Mouse (Mus musculus) gastrocnemius, adult 8-10 months (tissue): Measurements from ENCODE around the gene Btbd6. TPM values are rescaled to one million over a fixed set of nuclear protein-coding genes. Genes with fewer than 3 reads are reported as not detected.

Experiments used
- DNase-seq, 2 experiments: peaks; one replicate each; pipeline ENCODE4 v3.0.0; 2022; ENCODE audit warnings: low spot score in 2 of 2
- total RNA-seq, 4 experiments: library from RNA; stranded (reverse); gene quantifications; 2 replicates each; pipeline ENCODE4 v1.2.4; 2022

Gene Btbd6
- total RNA-seq, 4 experiments from 2014 or later = 18.6 to 23.6 (median 21.7) TPM

GRCm38 (mm10) chr12:113004993-113005392 is 28.7 kb downstream of the Btbd6 start:
- DNase-seq = peak; percentile 45 to 48

GRCm38 (mm10) chr12:113011702-113012360 is 35.5 kb downstream of the Btbd6 start:
- no peak for DNase-seq

- no peak for DNase-seq
These were observed 36.2 kb downstream of the Btbd6 start for GRCm38 (mm10) chr12:113012443-113012842.

DNA sequence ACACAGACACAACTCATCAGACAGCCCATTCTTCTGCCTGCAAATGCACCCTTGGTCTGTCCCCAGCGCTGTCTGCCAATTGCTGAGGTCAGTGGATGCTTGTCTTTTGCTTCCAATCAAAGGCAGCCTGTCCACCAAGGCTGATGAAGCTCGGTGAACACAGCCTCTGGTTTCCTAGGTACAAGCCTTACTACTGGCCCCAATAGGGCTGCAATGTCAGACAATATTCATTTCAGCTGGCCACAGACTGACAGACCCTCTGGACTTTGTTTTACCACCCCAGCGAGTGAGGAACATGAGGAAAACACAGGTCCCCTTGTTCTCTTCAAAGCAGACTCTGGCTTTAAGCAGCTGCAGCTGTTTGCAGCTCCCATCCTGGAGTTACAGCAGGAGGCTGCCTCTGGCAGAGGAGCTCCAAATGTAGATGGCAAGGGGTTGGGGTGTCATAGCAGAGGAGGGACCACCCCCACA is 36.8 kb downstream of the Btbd6 start:
- DNase-seq = peak in 1 of 2 experiments; percentile 13

GRCm38 (mm10) chr12:113013604-113014558 is 37.6 kb downstream of the Btbd6 start, which contains the start of gene Pacs2:
TSS of gene Pacs2 (plus strand) at chr12:113014508.
- peak; percentile 91 to 95 for DNase-seq

GRCm38 (mm10) chr12:113014561-113015556 is 38.6 kb downstream of the Btbd6 start:
- peak in 1 of 2 experiments; percentile 34 for DNase-seq

DNA sequence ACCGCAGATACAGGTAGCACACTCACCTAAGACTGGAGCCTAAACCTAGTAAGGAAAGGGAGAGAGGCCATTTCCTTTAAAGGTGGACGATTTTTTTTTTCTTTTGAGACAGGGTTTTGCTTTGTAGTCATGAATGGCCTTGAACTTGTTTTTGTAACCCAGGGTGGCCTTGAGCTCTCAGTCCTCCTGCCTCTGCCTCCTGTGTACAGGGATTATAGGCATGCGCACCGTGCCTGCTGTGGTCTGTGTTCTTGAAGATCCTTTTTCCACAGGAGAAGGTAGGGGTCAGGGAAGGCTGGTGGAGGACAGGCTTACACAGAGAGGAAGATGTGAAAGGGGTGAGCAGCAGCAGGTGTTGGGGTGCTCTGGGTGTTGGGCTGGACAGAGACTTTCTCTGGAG is 39.7 kb downstream of the Btbd6 start:
- no peak for DNase-seq

GRCm38 (mm10) chr12:113016976-113017375 is 40.7 kb downstream of the Btbd6 start:
- no peak for DNase-seq

- no peak for DNase-seq
These were observed 41.2 kb downstream of the Btbd6 start for GRCm38 (mm10) chr12:113017429-113017984.

- DNase-seq = no peak
These were observed 42.5 kb downstream of the Btbd6 start for GRCm38 (mm10) chr12:113018763-113019162.

GRCm38 (mm10) chr12:113021488-113021887 is 45.2 kb downstream of the Btbd6 start:
- no peak for DNase-seq

- DNase-seq = no peak
These were observed 46.8 kb downstream of the Btbd6 start for GRCm38 (mm10) chr12:113023082-113023481.

GRCm38 (mm10) chr12:113026557-113026956 is 50.3 kb downstream of the Btbd6 start:
- DNase-seq = no peak

DNA sequence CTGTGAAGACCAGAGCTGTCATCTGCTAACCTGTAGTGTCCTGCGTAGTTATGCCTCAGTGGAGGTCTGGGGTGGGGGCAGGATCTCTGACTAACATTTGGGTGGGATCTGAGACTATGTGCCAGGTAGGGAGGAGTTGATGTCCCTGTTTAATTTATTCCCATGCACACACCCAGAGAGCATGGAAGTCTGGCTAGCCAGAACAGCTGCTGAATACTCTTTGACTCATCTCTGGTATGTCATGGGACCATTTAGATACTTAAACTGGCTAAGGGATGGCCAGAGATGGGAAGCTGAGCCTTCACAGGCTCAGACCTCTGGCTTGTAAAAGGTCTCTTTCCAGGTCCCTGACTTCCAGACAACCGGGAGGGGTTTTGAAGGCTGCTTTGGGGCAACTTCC is 51.2 kb downstream of the Btbd6 start:
- DNase-seq = no peak

DNA sequence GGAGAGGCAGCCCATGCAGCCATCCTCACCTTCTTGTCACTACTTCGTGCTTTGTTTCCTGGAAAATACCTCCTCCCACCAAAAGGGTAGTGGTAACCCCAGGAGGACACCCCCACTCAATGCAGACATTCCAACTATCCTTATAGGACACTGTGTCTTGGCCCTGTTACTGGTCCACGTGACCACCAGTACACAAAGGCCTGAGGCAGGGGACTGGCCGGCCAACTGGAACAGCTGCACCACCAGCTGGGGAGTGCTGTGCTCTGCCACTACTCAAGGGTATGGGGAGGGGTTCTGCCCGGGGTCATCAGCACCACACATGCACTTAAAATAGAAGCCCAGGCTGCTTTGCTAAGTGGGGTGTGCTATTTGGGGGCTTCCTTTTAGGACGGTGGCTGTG is 51.8 kb downstream of the Btbd6 start:
- DNase-seq = no peak

Other genes with a start within 250 kb of the Btbd6 start
- 1 to 10 TPM in 3 of 4 experiments, under 1 TPM in 1; 0.48 to 2.5 (median 1.7) TPM for gene Pld4, start 215.8 kb upstream of the Btbd6 start, total RNA-seq
- 1 to 10 TPM; 6.9 to 8.7 (median 7.6) TPM for gene Ahnak2, start 173.8 kb upstream of the Btbd6 start, total RNA-seq
- gene Clba1, start 167.5 kb upstream of the Btbd6 start, total RNA-seq = under 1 TPM; 0.17 to 0.61 (median 0.45) TPM
- 1 to 10 TPM; 1.9 to 2.8 (median 2.5) TPM for gene Cdca4, start 147.1 kb upstream of the Btbd6 start, total RNA-seq
- gene Gpr132, start 108.3 kb upstream of the Btbd6 start, total RNA-seq = not detected
- gene Jag2, start 46.7 kb upstream of the Btbd6 start, total RNA-seq = 10 to 100 TPM; 22.3 to 31.0 (median 26.7) TPM
- gene Nudt14, start 34.4 kb upstream of the Btbd6 start, total RNA-seq = 1 to 10 TPM; 5.2 to 8.8 (median 7.5) TPM
- gene Brf1, start 24.2 kb downstream of the Btbd6 start, total RNA-seq = 10 to 100 TPM; 13.8 to 18.9 (median 18.4) TPM
- 10 to 100 TPM; 32.6 to 36.9 (median 36.3) TPM for gene Pacs2, start 38.0 kb downstream of the Btbd6 start, total RNA-seq
- gene Tex22, start 98.0 kb downstream of the Btbd6 start, total RNA-seq = not detected
- 10 to 100 TPM; 38.7 to 43.3 (median 41.8) TPM for gene Mta1, start 121.8 kb downstream of the Btbd6 start, total RNA-seq
- 10 to 100 TPM; 22.0 to 27.4 (median 24.3) TPM for gene Crip2, start 163.8 kb downstream of the Btbd6 start, total RNA-seq
- gene Crip1, start 169.8 kb downstream of the Btbd6 start, total RNA-seq = 10 to 100 TPM; 53.0 to 78.6 (median 58.5) TPM
- gene Tedc1, start 179.9 kb downstream of the Btbd6 start, total RNA-seq = under 1 TPM in 1 of 4 experiments, not detected in 3; 0.22 TPM
- not detected for gene Tmem121, start 209.4 kb downstream of the Btbd6 start, total RNA-seq